Mouse (Mus musculus): Measurements from ENCODE around the gene Nrros.

DNA sequence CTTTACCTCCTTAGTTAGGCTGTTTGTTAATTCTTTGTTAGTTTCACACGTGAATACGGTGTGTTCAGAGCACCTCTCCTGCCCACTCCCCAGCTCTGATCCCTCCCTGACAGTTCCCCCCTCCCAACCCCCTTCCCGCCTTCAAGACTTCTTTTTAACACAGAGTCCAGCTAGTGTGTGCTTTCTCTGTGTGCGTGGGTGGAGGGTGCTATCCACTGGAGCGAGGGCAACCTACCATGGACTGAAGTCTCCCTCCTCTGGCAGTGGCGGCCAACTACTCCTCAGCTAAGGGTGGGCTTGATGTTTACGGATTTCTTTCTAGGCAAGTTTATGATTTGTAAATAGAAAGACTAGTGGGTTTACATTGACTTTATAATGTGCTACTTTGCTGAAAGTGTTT lies 57.2 kb downstream of the Nrros start:
- TF ChIP-seq CTCF (IDR thresholded peaks at IDR 0.05; ENCODE audit: borderline replicate concordance, insufficient read depth, low read length) (no peak), POLR2A (IDR thresholded peaks at IDR 0.05; ENCODE audit: low read depth, low read length) (no peak)
